Mouse (Mus musculus) liver, embryonic 14.5 days (tissue): ENCODE measurements around the gene Sik2.

Experiments used
- CTCF ChIP-seq: IDR thresholded peaks from 2 replicates; pipeline ENCODE4 v1.5.1; 2016; ENCODE audit warnings: antibody characterized with exemption, low read depth, control low read depth
- EP300 ChIP-seq: IDR thresholded peaks from 2 replicates; pipeline ENCODE4 v1.6.1; 2016; ENCODE audit warnings: antibody characterized with exemption, low read depth

DNA sequence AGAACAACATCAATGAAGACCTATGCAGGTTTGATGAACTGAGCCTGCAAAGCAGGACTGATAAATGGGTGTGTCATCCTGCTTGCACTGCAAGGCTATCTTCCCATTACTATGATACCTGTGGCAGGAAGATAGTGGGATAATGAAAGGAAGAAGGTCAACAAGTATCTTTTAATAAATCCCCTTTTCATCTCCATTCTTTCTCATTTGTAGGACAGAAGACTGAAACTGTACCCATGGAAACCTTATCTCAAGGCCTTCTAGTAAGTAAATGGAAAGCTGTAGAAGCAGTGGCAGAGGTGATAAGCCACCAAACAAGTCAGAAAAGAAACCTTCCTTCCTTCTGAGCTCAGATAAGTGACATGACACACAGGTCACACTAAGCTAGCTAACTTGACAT is 84.4 kb downstream of the Sik2 start:
- TF ChIP-seq CTCF: no peak
- TF ChIP-seq EP300: peak; percentile 88
